Mouse (Mus musculus): ENCODE results near the gene Cryga. TPM values are rescaled to one million over a fixed set of nuclear protein-coding genes. Genes with fewer than 3 reads are reported as not detected.

The Cryga gene
- polyA plus RNA-seq, 1 experiment from 2014 or later = not detected

DNA sequence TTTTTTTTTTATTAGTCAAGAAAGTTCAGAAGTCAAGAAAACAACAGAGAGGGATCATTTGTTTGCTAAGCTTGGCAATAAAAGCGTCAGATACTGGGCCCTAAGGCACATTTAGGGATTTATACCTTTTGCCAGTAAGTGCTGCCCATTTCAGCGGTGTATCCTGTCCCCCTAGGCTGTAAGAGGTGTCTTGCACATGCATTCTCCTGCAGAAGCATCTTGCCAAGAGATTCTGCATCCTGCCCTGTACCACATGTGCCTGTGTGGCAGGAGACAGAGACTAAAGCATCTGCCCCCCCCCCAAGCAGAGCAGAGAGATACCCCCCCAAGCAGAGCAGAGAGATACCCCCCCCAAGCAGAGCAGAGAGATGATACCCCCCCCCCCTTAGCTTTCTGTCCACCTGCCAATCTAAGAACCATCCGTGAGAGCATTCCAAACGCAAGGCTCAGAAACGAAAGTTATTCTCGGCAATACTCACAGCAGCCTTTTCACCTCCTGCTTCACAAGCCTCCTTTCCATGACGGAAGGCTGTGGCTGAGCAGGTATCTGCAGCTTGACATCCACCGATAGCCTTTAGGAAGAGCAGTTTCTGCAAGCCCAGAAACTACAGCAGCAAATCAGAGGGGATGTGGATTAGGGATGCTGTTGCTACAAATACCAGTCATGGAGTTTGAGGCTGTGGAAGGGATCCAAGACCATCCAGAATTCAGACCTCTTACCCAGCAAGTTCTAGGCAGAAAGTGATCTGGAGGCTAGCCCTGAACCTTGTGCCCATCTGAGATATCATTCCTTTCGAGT is 19.6 kb upstream of the Cryga start, which contains the start of gene D630023F18Rik:
Gene D630023F18Rik (minus strand): TSS at position 641 of the 799 bp plus-strand sequence.
- WGBS = 19% methylated on average over 9 of the region's 9 CpGs
- H3K36me3 ChIP-seq (ENCODE audit: control insufficient read depth, insufficient read depth) = no peaks in the 10 kb centered on the region
- no peaks in the 10 kb centered on the region for H3K9me3 ChIP-seq (ENCODE audit: control insufficient read depth, low read length)
- no peaks in the 10 kb centered on the region for H3K27me3 ChIP-seq (replicated peaks; ENCODE audit: control insufficient read depth, insufficient read depth, low read length)
- H3K4me1 ChIP-seq (replicated peaks; ENCODE audit: control insufficient read depth, insufficient read depth, low read length) = no peaks in the 10 kb centered on the region
- no peak for ATAC-seq
- peak within 1 kb of the TSS; percentile 32 for H3K4me3 ChIP-seq (replicated peaks; ENCODE audit: low read length)
- no peak within 1 kb of the TSS for H3K27ac ChIP-seq (ENCODE audit: low read length)
- H3K9ac ChIP-seq (replicated peaks; ENCODE audit: low read depth, low read length) = no peak within 1 kb of the TSS
- H3K4me2 ChIP-seq (ENCODE audit: low read length) = peak within 1 kb of the TSS; percentile 52

DNA sequence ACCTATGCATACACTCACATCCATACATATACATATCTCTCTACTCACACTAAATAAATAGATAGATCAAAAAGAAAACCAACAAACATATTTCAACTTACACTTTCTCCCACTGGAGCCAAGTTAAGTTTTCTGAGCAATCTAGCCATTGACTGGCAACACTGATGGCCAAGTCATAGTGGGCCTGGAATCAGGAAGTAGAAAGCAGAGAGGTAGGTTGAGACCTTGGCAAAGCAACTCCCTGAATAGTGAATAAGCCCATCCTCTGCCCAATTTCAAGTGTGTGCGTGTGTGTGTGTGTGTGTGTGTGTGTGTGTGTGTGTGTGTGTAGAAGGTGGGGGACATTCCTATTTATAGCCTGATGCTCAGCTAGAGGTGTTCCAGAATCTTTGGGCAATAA is 16.3 kb upstream of the Cryga start, which contains the start of gene Gm28845:
Gene Gm28845 (minus strand): TSS at position 121 of the 400 bp plus-strand sequence.
- Histone ChIP-seq H3K27me3 (replicated peaks; ENCODE audit: control insufficient read depth, insufficient read depth, low read length) (no peaks in the 10 kb centered on the region), H3K4me3 (replicated peaks; ENCODE audit: low read length) (no peak within 1 kb of the TSS), H3K4me2 (ENCODE audit: low read length) (no peak within 1 kb of the TSS), H3K36me3 (ENCODE audit: control insufficient read depth, insufficient read depth) (no peaks in the 10 kb centered on the region), H3K9me3 (ENCODE audit: control insufficient read depth, low read length) (no peaks in the 10 kb centered on the region), H3K4me1 (replicated peaks; ENCODE audit: control insufficient read depth, insufficient read depth, low read length) (no peaks in the 10 kb centered on the region), H3K9ac (replicated peaks; ENCODE audit: low read depth, low read length) (no peak within 1 kb of the TSS), H3K27ac (ENCODE audit: low read length) (no peak within 1 kb of the TSS)
- no peak for ATAC-seq
- WGBS = 82% methylated on average over 1 of the region's 1 CpGs

DNA sequence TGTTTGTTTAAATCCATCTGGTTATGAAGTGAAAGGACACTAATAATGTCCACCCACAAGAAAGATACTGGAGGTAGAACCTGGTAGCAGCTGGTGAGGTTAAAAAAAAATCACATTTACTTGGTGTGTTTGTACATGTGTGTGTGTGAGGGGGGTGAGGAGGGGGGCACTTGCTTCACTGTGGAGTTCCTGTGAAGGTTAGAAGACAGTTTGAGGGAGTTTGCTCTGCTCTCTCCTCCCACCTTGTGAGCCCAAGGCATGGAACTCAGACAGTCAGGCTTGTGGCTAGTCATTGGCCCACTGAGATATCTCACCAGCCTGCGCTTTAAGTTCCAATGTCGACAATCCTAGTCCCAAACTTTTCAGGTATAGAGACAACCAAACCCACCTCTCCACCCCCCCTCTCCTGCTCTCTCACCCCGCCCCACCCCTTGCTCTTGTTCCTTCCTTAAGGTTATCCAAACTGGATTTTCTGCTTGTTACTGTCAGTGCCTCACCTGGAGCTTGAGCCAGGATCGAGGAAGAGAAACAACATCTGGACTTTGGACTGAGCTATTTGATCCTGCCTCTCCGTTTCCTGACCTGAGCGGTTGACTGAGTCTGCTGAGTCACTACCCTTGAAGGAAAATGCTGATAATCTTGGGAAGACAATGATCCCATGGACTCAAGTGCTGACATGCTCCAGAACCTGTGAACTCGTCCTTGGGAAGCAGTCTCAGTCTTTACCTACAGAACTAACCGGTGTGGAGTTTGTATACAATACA is 15.2 kb upstream of the Cryga start:
- Histone ChIP-seq H3K4me1 (replicated peaks; ENCODE audit: control insufficient read depth, insufficient read depth, low read length) (no peaks in the 10 kb centered on the region), H3K27ac (ENCODE audit: low read length) (no peak overlapping the region), H3K9ac (replicated peaks; ENCODE audit: low read depth, low read length) (no peak overlapping the region), H3K9me3 (ENCODE audit: control insufficient read depth, low read length) (no peaks in the 10 kb centered on the region), H3K4me2 (ENCODE audit: low read length) (no peak overlapping the region), H3K4me3 (replicated peaks; ENCODE audit: low read length) (no peak overlapping the region), H3K36me3 (ENCODE audit: control insufficient read depth, insufficient read depth) (no peaks in the 10 kb centered on the region), H3K27me3 (replicated peaks; ENCODE audit: control insufficient read depth, insufficient read depth, low read length) (no peaks in the 10 kb centered on the region)
- 85% methylated on average over 8 of the region's 8 CpGs for WGBS
- ATAC-seq = no peak

DNA sequence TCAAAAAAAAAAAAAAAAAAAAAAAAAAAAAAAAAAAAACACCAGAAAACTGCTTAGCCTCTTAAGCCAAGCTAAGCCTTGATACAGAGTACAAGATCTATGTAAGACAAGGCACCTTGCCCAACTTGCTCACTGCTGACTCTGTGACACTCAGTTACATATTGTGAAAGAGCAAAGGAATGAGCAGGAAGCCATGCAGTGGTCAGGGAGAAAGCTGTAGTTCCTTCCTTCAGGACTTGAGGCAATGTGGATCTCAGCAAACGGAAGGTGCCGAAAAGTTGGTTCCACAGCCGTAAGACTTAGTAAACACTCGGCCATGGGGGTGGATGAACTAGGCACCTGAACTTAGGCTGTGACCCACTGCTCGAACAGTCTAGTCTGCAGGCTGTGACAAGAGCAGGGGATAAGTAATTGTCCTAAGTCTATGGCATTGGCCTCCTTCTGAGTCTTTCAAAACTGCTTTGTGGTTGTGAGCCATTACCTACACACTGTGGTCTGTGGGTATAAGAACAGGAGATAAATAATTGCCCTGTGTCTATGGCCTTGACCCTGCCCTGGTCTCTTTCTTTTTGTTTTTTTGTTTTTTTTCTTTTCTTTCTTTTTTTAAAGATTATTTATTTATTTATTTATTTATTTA is 10.5 kb upstream of the Cryga start:
- H3K4me2 ChIP-seq (ENCODE audit: low read length) = no peak overlapping the region
- no peaks in the 10 kb centered on the region for H3K4me1 ChIP-seq (replicated peaks; ENCODE audit: control insufficient read depth, insufficient read depth, low read length)
- H3K27ac ChIP-seq (ENCODE audit: low read length) = no peak overlapping the region
- H3K27me3 ChIP-seq (replicated peaks; ENCODE audit: control insufficient read depth, insufficient read depth, low read length) = no peaks in the 10 kb centered on the region
- WGBS = 86% methylated on average over 5 of the region's 5 CpGs
- ATAC-seq = no peak
- no peaks in the 10 kb centered on the region for H3K36me3 ChIP-seq (ENCODE audit: control insufficient read depth, insufficient read depth)
- H3K9me3 ChIP-seq (ENCODE audit: control insufficient read depth, low read length) = no peaks in the 10 kb centered on the region
- H3K9ac ChIP-seq (replicated peaks; ENCODE audit: low read depth, low read length) = no peak overlapping the region
- H3K4me3 ChIP-seq (replicated peaks; ENCODE audit: low read length) = no peak overlapping the region

DNA sequence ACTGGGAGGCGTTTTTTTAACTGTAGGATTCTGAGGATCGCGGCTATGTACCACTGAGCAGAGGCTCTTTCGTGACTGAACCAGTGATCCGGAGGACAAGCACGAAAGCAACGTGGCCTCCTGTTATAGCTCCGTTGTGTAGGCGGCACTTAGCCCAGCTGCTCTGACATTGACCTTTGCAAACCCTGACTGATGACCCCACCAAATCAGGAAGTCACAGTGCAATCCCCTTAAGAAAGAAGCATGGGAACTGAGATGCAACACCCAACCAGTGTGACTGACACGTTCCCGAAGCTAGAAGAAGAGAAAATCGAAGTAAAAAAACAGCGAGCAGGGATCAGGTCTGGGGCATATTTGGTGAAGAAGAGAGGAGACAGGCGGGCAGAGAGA is 9.6 kb upstream of the Cryga start:
- WGBS = 71% methylated on average over 14 of the region's 14 CpGs
- H3K36me3 ChIP-seq (ENCODE audit: control insufficient read depth, insufficient read depth) = no peaks in the 10 kb centered on the region
- no peaks in the 10 kb centered on the region for H3K9me3 ChIP-seq (ENCODE audit: control insufficient read depth, low read length)
- no peak for ATAC-seq
- H3K27ac ChIP-seq (ENCODE audit: low read length) = no peak overlapping the region
- no peaks in the 10 kb centered on the region for H3K4me1 ChIP-seq (replicated peaks; ENCODE audit: control insufficient read depth, insufficient read depth, low read length)
- H3K4me2 ChIP-seq (ENCODE audit: low read length) = no peak overlapping the region
- no peak overlapping the region for H3K4me3 ChIP-seq (replicated peaks; ENCODE audit: low read length)
- no peaks in the 10 kb centered on the region for H3K27me3 ChIP-seq (replicated peaks; ENCODE audit: control insufficient read depth, insufficient read depth, low read length)
- no peak overlapping the region for H3K9ac ChIP-seq (replicated peaks; ENCODE audit: low read depth, low read length)

DNA sequence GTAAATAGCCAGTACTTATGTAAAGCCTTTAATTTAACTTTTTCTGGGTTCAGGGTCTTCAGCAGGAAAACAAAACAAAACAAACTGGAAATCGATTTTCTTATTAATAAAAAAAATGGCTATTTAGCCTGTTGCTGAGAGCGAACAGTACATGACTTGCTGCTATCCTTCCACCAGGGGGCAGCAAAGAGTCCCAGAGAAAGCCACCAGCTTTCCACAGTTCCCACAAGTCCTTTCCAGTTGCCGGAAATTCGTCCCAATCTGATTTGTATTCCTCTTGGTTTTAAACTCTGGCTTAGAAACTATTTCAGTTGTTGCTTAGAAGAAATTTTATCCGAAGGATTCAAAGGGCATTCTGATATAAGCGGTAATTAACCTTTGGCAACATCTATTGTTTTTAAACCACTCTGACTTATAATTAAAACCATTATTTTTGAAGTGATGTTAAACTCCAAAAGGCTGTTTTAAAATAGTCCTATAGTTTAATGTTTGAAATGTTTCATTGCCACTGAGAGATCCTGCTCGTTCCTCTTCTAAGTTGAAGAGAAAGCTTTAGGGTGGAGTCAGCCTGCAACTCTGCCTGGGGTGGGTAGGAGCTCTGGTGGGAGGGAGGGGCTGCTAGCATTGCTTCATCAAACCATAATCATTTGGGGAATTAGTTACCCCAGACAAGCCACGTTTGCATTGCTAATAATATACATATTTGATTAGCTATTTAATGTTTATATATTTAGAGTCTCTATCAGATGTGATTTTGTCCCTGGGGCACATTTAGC is 9.0 kb upstream of the Cryga start:
- no peaks in the 10 kb centered on the region for H3K27me3 ChIP-seq (replicated peaks; ENCODE audit: control insufficient read depth, insufficient read depth, low read length)
- H3K4me1 ChIP-seq (replicated peaks; ENCODE audit: control insufficient read depth, insufficient read depth, low read length) = no peaks in the 10 kb centered on the region
- no peaks in the 10 kb centered on the region for H3K9me3 ChIP-seq (ENCODE audit: control insufficient read depth, low read length)
- no peak overlapping the region for H3K9ac ChIP-seq (replicated peaks; ENCODE audit: low read depth, low read length)
- 9% methylated on average over 8 of the region's 8 CpGs for WGBS
- H3K27ac ChIP-seq (ENCODE audit: low read length) = no peak overlapping the region
- H3K4me3 ChIP-seq (replicated peaks; ENCODE audit: low read length) = no peak overlapping the region
- H3K36me3 ChIP-seq (ENCODE audit: control insufficient read depth, insufficient read depth) = no peaks in the 10 kb centered on the region
- H3K4me2 ChIP-seq (ENCODE audit: low read length) = no peak overlapping the region
- ATAC-seq = peak; percentile 82

DNA sequence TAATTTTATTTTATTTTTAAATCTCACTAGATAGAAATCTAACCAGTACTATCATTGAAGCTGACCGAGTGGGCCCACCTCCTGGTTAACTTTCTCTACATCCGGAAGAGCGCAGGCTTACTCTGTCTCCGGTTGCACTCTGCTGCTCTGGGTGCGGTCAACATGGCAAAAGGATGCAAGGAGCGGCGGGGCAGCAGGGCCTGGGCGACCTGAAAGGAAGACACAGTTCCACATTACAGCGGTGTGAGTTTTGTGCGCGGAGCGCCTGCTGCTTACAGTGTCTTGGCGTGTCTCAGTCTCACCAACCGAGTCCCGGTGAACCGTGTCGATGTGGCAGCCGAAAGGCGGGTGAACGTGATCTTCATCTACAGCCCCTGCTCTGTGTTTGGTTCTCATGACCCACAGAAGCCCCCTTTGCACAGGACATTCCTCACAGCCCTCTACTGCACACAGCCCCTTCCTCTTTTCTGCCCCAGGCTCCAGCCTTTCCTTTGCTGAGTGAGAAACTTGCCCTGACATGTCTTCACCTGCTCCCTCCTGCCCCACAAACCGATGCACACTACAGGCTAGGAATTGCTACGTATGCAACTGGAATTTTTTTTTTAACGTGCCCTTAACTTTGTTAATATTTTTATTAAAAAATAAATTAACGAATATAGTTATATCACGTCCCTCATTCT is 6.7 kb upstream of the Cryga start:
- Histone ChIP-seq H3K4me2 (ENCODE audit: low read length) (no peak overlapping the region), H3K27me3 (replicated peaks; ENCODE audit: control insufficient read depth, insufficient read depth, low read length) (no peaks in the 10 kb centered on the region), H3K4me1 (replicated peaks; ENCODE audit: control insufficient read depth, insufficient read depth, low read length) (no peaks in the 10 kb centered on the region), H3K27ac (ENCODE audit: low read length) (no peak overlapping the region), H3K4me3 (replicated peaks; ENCODE audit: low read length) (no peak overlapping the region), H3K9me3 (ENCODE audit: control insufficient read depth, low read length) (no peaks in the 10 kb centered on the region), H3K36me3 (ENCODE audit: control insufficient read depth, insufficient read depth) (no peaks in the 10 kb centered on the region), H3K9ac (replicated peaks; ENCODE audit: low read depth, low read length) (no peak overlapping the region)
- WGBS = 84% methylated on average over 25 of the region's 25 CpGs
- no peak for ATAC-seq

DNA sequence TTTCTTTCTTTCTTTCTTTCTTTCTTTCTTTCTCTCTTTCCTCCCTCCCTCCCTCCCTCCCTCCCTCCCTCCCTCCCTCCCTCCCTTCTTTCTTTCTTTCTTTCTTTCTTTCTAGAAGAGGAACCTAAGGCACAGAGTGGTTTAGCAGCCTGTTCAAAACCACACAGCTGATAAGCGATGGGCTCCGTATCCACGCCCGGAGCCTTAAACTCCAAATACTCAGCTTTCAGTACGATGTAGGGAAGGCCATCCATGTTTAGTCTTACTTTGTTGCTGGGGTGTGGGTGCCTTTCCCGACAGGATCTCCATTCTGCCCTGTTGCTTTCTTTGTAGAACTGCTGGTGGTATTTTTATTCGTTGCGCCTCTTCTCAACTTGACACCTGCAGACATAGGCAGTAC is 6.0 kb upstream of the Cryga start:
- ATAC-seq = no peak
- no peak overlapping the region for H3K27ac ChIP-seq (ENCODE audit: low read length)
- H3K36me3 ChIP-seq (ENCODE audit: control insufficient read depth, insufficient read depth) = no peaks in the 10 kb centered on the region
- no peaks in the 10 kb centered on the region for H3K27me3 ChIP-seq (replicated peaks; ENCODE audit: control insufficient read depth, insufficient read depth, low read length)
- H3K9ac ChIP-seq (replicated peaks; ENCODE audit: low read depth, low read length) = no peak overlapping the region
- no peak overlapping the region for H3K4me2 ChIP-seq (ENCODE audit: low read length)
- no peaks in the 10 kb centered on the region for H3K4me1 ChIP-seq (replicated peaks; ENCODE audit: control insufficient read depth, insufficient read depth, low read length)
- H3K4me3 ChIP-seq (replicated peaks; ENCODE audit: low read length) = no peak overlapping the region
- H3K9me3 ChIP-seq (ENCODE audit: control insufficient read depth, low read length) = no peaks in the 10 kb centered on the region
- 93% methylated on average over 8 of the region's 8 CpGs for WGBS
